Mouse (Mus musculus): ENCODE measurements around the gene Ptchd3. TPM values are rescaled to one million over a fixed set of nuclear protein-coding genes. Genes with fewer than 3 reads are reported as not detected.

Gene Ptchd3
- polyA plus RNA-seq (2014; fragmentation: Nextera tagmentation; extraction: Ambion mirVana): 0.05 and 0.08 TPM in 2 replicates

- H3K4me1 ChIP-seq (ENCODE audit: control insufficient read depth in 2 of 2, insufficient read depth in 2 of 2, low read length in 2 of 2): peaks cover 0 to 4% of the 10 kb centered on the region in 2 experiments; a peak in 2 of 4 replicates
- H3K36me3 ChIP-seq (ENCODE audit: control insufficient read depth, insufficient read depth, low read length): no peaks in the 10 kb centered on the region
- peak within 1 kb of the TSS; percentile 52 for H3K4me2 ChIP-seq (ENCODE audit: low read length)
- 52% methylated on average over 18 of the region's 18 CpGs for WGBS
- no peak within 1 kb of the TSS for H3K9ac ChIP-seq (ENCODE audit: low read length)
- H3K4me3 ChIP-seq (ENCODE audit: control insufficient read depth in 1 of 2, insufficient read depth in 1 of 2, low read depth in 1 of 2, low read length in 2 of 2): peak within 1 kb of the TSS; percentile 4 to 5; a peak in 2 of 4 replicates
- no peak for ATAC-seq (ENCODE audit: insufficient number of reproducible peaks, insufficient read depth, low FRiP score, low read depth)
- 0 out of 2 replicates have a peak, but pooled peaks cover 10% of the 10 kb centered on the region for H3K27me3 ChIP-seq (ENCODE audit: control insufficient read depth, insufficient read depth, low read length)
- no peak within 1 kb of the TSS for H3K27ac ChIP-seq (replicated peaks in 1 of 2; ENCODE audit: control insufficient read depth in 1 of 2, insufficient read depth in 1 of 2, low read depth in 2 of 2, low read length in 2 of 2)
- H3K9me3 ChIP-seq (ENCODE audit: control insufficient read depth, low read length): peaks cover 4% of the 10 kb centered on the region
Observed at GRCm38 (mm10) chr11:121829947-121830346, at the start of gene Ptchd3. Gene Ptchd3 (plus strand): TSS chr11:121830247.

GRCm38 (mm10) chr11:121781831-121782230 is 48.2 kb upstream of the Ptchd3 start:
- no peaks in the 10 kb centered on the region for H3K9me3 ChIP-seq (ENCODE audit: control insufficient read depth, low read length)
- no peak overlapping the region for H3K9ac ChIP-seq (ENCODE audit: low read length)
- no peak for ATAC-seq (ENCODE audit: insufficient number of reproducible peaks, insufficient read depth, low FRiP score, low read depth)
- H3K27me3 ChIP-seq (ENCODE audit: control insufficient read depth, insufficient read depth, low read length): no peaks in the 10 kb centered on the region
- no peak overlapping the region for H3K4me2 ChIP-seq (ENCODE audit: low read length)
- no peak overlapping the region for H3K4me3 ChIP-seq (ENCODE audit: control insufficient read depth in 1 of 2, insufficient read depth in 1 of 2, low read depth in 1 of 2, low read length in 2 of 2)
- H3K4me1 ChIP-seq (ENCODE audit: control insufficient read depth in 2 of 2, insufficient read depth in 2 of 2, low read length in 2 of 2): no peaks in the 10 kb centered on the region
- WGBS: 74% methylated on average over 1 of the region's 1 CpGs
- H3K36me3 ChIP-seq (ENCODE audit: control insufficient read depth, insufficient read depth, low read length): no peaks in the 10 kb centered on the region
- H3K27ac ChIP-seq (replicated peaks in 1 of 2; ENCODE audit: control insufficient read depth in 1 of 2, insufficient read depth in 1 of 2, low read depth in 2 of 2, low read length in 2 of 2): no peak overlapping the region

GRCm38 (mm10) chr11:121787456-121787855 is 42.6 kb upstream of the Ptchd3 start:
- no peak overlapping the region for H3K9ac ChIP-seq (ENCODE audit: low read length)
- no peak overlapping the region for H3K4me3 ChIP-seq (ENCODE audit: control insufficient read depth in 1 of 2, insufficient read depth in 1 of 2, low read depth in 1 of 2, low read length in 2 of 2)
- H3K4me2 ChIP-seq (ENCODE audit: low read length): no peak overlapping the region
- no peaks in the 10 kb centered on the region for H3K9me3 ChIP-seq (ENCODE audit: control insufficient read depth, low read length)
- H3K27ac ChIP-seq (replicated peaks in 1 of 2; ENCODE audit: control insufficient read depth in 1 of 2, insufficient read depth in 1 of 2, low read depth in 2 of 2, low read length in 2 of 2): no peak overlapping the region
- no peak for ATAC-seq (ENCODE audit: insufficient number of reproducible peaks, insufficient read depth, low FRiP score, low read depth)
- H3K4me1 ChIP-seq (ENCODE audit: control insufficient read depth in 2 of 2, insufficient read depth in 2 of 2, low read length in 2 of 2): peaks cover 6% of the 10 kb centered on the region in 2 experiments; a peak in 3 of 4 replicates
- H3K36me3 ChIP-seq (ENCODE audit: control insufficient read depth, insufficient read depth, low read length): no peaks in the 10 kb centered on the region
- H3K27me3 ChIP-seq (ENCODE audit: control insufficient read depth, insufficient read depth, low read length): no peaks in the 10 kb centered on the region

- WGBS: 82% methylated on average over 3 of the region's 3 CpGs
- Histone ChIP-seq H3K4me2 (ENCODE audit: low read length) (no peak overlapping the region), H3K36me3 (ENCODE audit: control insufficient read depth, insufficient read depth, low read length) (no peaks in the 10 kb centered on the region), H3K9me3 (ENCODE audit: control insufficient read depth, low read length) (no peaks in the 10 kb centered on the region), H3K4me3 (ENCODE audit: control insufficient read depth in 1 of 2, insufficient read depth in 1 of 2, low read depth in 1 of 2, low read length in 2 of 2) (no peak overlapping the region), H3K27me3 (ENCODE audit: control insufficient read depth, insufficient read depth, low read length) (no peaks in the 10 kb centered on the region), H3K4me1 (ENCODE audit: control insufficient read depth in 2 of 2, insufficient read depth in 2 of 2, low read length in 2 of 2) (peaks cover 9 to 13% of the 10 kb centered on the region in 2 experiments), H3K27ac (replicated peaks in 1 of 2; ENCODE audit: control insufficient read depth in 1 of 2, insufficient read depth in 1 of 2, low read depth in 2 of 2, low read length in 2 of 2) (no peak overlapping the region), H3K9ac (ENCODE audit: low read length) (no peak overlapping the region)
- ATAC-seq (ENCODE audit: insufficient number of reproducible peaks, insufficient read depth, low FRiP score, low read depth): no peak
Observed at GRCm38 (mm10) chr11:121789566-121789965, 40.5 kb upstream of the Ptchd3 start.

- WGBS: 57% methylated on average over 2 of the region's 2 CpGs
- ATAC-seq (ENCODE audit: insufficient number of reproducible peaks, insufficient read depth, low FRiP score, low read depth): 0 out of 2 replicates have a peak, but pooled peaks have one; percentile 50
- H3K4me3 ChIP-seq (ENCODE audit: control insufficient read depth in 1 of 2, insufficient read depth in 1 of 2, low read depth in 1 of 2, low read length in 2 of 2): no peak overlapping the region
- peak overlapping the region; percentile 8 to 33; a peak in 2 of 4 replicates for H3K27ac ChIP-seq (replicated peaks in 1 of 2; ENCODE audit: control insufficient read depth in 1 of 2, insufficient read depth in 1 of 2, low read depth in 2 of 2, low read length in 2 of 2)
- H3K36me3 ChIP-seq (ENCODE audit: control insufficient read depth, insufficient read depth, low read length): no peaks in the 10 kb centered on the region
- peaks cover 13 to 18% of the 10 kb centered on the region in 2 experiments for H3K4me1 ChIP-seq (ENCODE audit: control insufficient read depth in 2 of 2, insufficient read depth in 2 of 2, low read length in 2 of 2)
- H3K9me3 ChIP-seq (ENCODE audit: control insufficient read depth, low read length): no peaks in the 10 kb centered on the region
- no peak overlapping the region for H3K4me2 ChIP-seq (ENCODE audit: low read length)
- H3K9ac ChIP-seq (ENCODE audit: low read length): no peak overlapping the region
- H3K27me3 ChIP-seq (ENCODE audit: control insufficient read depth, insufficient read depth, low read length): no peaks in the 10 kb centered on the region
Observed at GRCm38 (mm10) chr11:121790671-121791094, 39.4 kb upstream of the Ptchd3 start.

- H3K27ac ChIP-seq (replicated peaks in 1 of 2; ENCODE audit: control insufficient read depth in 1 of 2, insufficient read depth in 1 of 2, low read depth in 2 of 2, low read length in 2 of 2): no peak overlapping the region
- H3K4me3 ChIP-seq (ENCODE audit: control insufficient read depth in 1 of 2, insufficient read depth in 1 of 2, low read depth in 1 of 2, low read length in 2 of 2): no peak overlapping the region
- peaks cover 13 to 18% of the 10 kb centered on the region in 2 experiments for H3K4me1 ChIP-seq (ENCODE audit: control insufficient read depth in 2 of 2, insufficient read depth in 2 of 2, low read length in 2 of 2)
- no peaks in the 10 kb centered on the region for H3K27me3 ChIP-seq (ENCODE audit: control insufficient read depth, insufficient read depth, low read length)
- ATAC-seq (ENCODE audit: insufficient number of reproducible peaks, insufficient read depth, low FRiP score, low read depth): no peak
- H3K4me2 ChIP-seq (ENCODE audit: low read length): no peak overlapping the region
- no peaks in the 10 kb centered on the region for H3K36me3 ChIP-seq (ENCODE audit: control insufficient read depth, insufficient read depth, low read length)
- H3K9me3 ChIP-seq (ENCODE audit: control insufficient read depth, low read length): no peaks in the 10 kb centered on the region
- WGBS: 81% methylated on average over 3 of the region's 3 CpGs
- H3K9ac ChIP-seq (ENCODE audit: low read length): no peak overlapping the region
Observed at GRCm38 (mm10) chr11:121791446-121791845, 38.6 kb upstream of the Ptchd3 start.

GRCm38 (mm10) chr11:121791991-121792390 is 38.1 kb upstream of the Ptchd3 start:
- Histone ChIP-seq H3K27me3 (ENCODE audit: control insufficient read depth, insufficient read depth, low read length) (no peaks in the 10 kb centered on the region), H3K27ac (replicated peaks in 1 of 2; ENCODE audit: control insufficient read depth in 1 of 2, insufficient read depth in 1 of 2, low read depth in 2 of 2, low read length in 2 of 2) (no peak overlapping the region), H3K4me1 (ENCODE audit: control insufficient read depth in 2 of 2, insufficient read depth in 2 of 2, low read length in 2 of 2) (peaks cover 13 to 18% of the 10 kb centered on the region in 2 experiments), H3K9ac (ENCODE audit: low read length) (no peak overlapping the region), H3K4me3 (ENCODE audit: control insufficient read depth in 1 of 2, insufficient read depth in 1 of 2, low read depth in 1 of 2, low read length in 2 of 2) (no peak overlapping the region), H3K9me3 (ENCODE audit: control insufficient read depth, low read length) (no peaks in the 10 kb centered on the region), H3K4me2 (ENCODE audit: low read length) (no peak overlapping the region), H3K36me3 (ENCODE audit: control insufficient read depth, insufficient read depth, low read length) (no peaks in the 10 kb centered on the region)
- ATAC-seq (ENCODE audit: insufficient number of reproducible peaks, insufficient read depth, low FRiP score, low read depth): no peak
- 58% methylated on average over 1 of the region's 1 CpGs for WGBS

- Histone ChIP-seq H3K9me3 (ENCODE audit: control insufficient read depth, low read length) (no peaks in the 10 kb centered on the region), H3K27me3 (ENCODE audit: control insufficient read depth, insufficient read depth, low read length) (no peaks in the 10 kb centered on the region), H3K4me2 (ENCODE audit: low read length) (no peak overlapping the region), H3K9ac (ENCODE audit: low read length) (no peak overlapping the region), H3K36me3 (ENCODE audit: control insufficient read depth, insufficient read depth, low read length) (no peaks in the 10 kb centered on the region), H3K27ac (replicated peaks in 1 of 2; ENCODE audit: control insufficient read depth in 1 of 2, insufficient read depth in 1 of 2, low read depth in 2 of 2, low read length in 2 of 2) (no peak overlapping the region), H3K4me1 (ENCODE audit: control insufficient read depth in 2 of 2, insufficient read depth in 2 of 2, low read length in 2 of 2) (peaks cover 13 to 18% of the 10 kb centered on the region in 2 experiments), H3K4me3 (ENCODE audit: control insufficient read depth in 1 of 2, insufficient read depth in 1 of 2, low read depth in 1 of 2, low read length in 2 of 2) (no peak overlapping the region)
- WGBS: 92% methylated on average over 3 of the region's 3 CpGs
- ATAC-seq (ENCODE audit: insufficient number of reproducible peaks, insufficient read depth, low FRiP score, low read depth): no peak
Observed at GRCm38 (mm10) chr11:121793530-121793929, 36.5 kb upstream of the Ptchd3 start.

Measured in heart, embryonic 14.5 days (tissue).